Mouse (Mus musculus): ENCODE data around the gene Acat2. TPM values are rescaled to one million over a fixed set of nuclear protein-coding genes. Genes with fewer than 3 reads are reported as not detected.
A peak's percentile ranks its signal among the peaks of the same experiment; 100 is the strongest.

Acat2 gene
- polyA plus RNA-seq, 1 experiment from 2014 or later = 39.1 TPM

- Histone ChIP-seq H3K9ac (replicated peaks) (peak within 1 kb of the TSS; percentile 95), H3K27me3 (ENCODE audit: insufficient read depth, low read length) (no peaks in the 10 kb centered on the region), H3K4me3 (ENCODE audit: low read depth, low read length) (peak within 1 kb of the TSS; percentile 94), H3K9me3 (ENCODE audit: low read length) (no peaks in the 10 kb centered on the region), H3K36me3 (replicated peaks; ENCODE audit: insufficient read depth, low read length) (peaks cover 47% of the 10 kb centered on the region), H3K4me1 (ENCODE audit: insufficient read depth) (0 out of 2 replicates have a peak, but pooled peaks cover 4% of the 10 kb centered on the region), H3K27ac (ENCODE audit: low read depth) (peak within 1 kb of the TSS; percentile 90), H3K4me2 (ENCODE audit: low read depth, low read length) (peak within 1 kb of the TSS; percentile 96)
- DNase-seq (peak; percentile 99), ATAC-seq (peak; percentile 97)
- TF ChIP-seq EP300 (IDR thresholded peaks at IDR 0.05; ENCODE audit: low read depth) (peak; percentile 66; the same call in 1 of the 2 replicates), CTCF (IDR thresholded peaks at IDR 0.05; ENCODE audit: low read depth) (no peak)
- under 1% methylated on average over 55 of the region's 56 CpGs for WGBS (ENCODE audit: insufficient replicate concordance)
Measured at GRCm38 (mm10) chr17:12915881-12916583, 44.5 kb downstream of the Acat2 start, which contains the start of gene Mrpl18. Gene Mrpl18 (minus strand): TSS chr17:12916345.

DNA sequence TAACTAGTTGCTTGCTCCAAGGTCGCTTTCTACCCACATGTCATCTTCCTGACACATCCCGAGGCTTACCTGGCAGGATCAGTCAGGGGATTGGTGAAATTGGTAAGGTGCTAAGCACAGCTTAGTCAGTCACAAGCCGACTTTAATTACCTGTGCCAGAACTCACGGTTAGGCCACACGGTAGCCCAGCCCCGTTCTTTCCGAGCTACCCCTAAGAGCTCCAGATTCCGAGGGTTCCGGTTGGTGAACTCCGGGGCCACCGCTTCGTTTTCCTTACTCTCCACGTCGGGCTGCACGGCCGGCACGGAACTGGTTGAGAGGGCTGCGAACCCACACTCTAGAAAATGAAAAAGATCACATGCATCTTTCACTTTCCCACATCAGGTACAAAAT, 45.1 kb downstream of the Acat2 start, which contains the start of gene Tcp1:
TSS of gene Tcp1 (plus strand) at position 214 of the 393 bp plus-strand sequence.
- H3K4me3 ChIP-seq (ENCODE audit: low read depth, low read length) = peak within 1 kb of the TSS; percentile 94
- TF ChIP-seq CTCF (IDR thresholded peaks at IDR 0.05; ENCODE audit: low read depth) = no peak
- no peak; the same call in 1 of the 2 replicates for TF ChIP-seq EP300 (IDR thresholded peaks at IDR 0.05; ENCODE audit: low read depth)
- H3K27me3 ChIP-seq (ENCODE audit: insufficient read depth, low read length) = no peaks in the 10 kb centered on the region
- 0 out of 2 replicates have a peak, but pooled peaks cover 4% of the 10 kb centered on the region for H3K4me1 ChIP-seq (ENCODE audit: insufficient read depth)
- ATAC-seq (peak; percentile 9), DNase-seq (peak; percentile 49)
- H3K9ac ChIP-seq (replicated peaks) = peak within 1 kb of the TSS; percentile 95
- peaks cover 49% of the 10 kb centered on the region for H3K36me3 ChIP-seq (replicated peaks; ENCODE audit: insufficient read depth, low read length)
- peak within 1 kb of the TSS; percentile 90 for H3K27ac ChIP-seq (ENCODE audit: low read depth)
- H3K4me2 ChIP-seq (ENCODE audit: low read depth, low read length) = peak within 1 kb of the TSS; percentile 96
- no peaks in the 10 kb centered on the region for H3K9me3 ChIP-seq (ENCODE audit: low read length)
- under 1% methylated on average over 18 of the region's 18 CpGs for WGBS (ENCODE audit: insufficient replicate concordance)

DNA sequence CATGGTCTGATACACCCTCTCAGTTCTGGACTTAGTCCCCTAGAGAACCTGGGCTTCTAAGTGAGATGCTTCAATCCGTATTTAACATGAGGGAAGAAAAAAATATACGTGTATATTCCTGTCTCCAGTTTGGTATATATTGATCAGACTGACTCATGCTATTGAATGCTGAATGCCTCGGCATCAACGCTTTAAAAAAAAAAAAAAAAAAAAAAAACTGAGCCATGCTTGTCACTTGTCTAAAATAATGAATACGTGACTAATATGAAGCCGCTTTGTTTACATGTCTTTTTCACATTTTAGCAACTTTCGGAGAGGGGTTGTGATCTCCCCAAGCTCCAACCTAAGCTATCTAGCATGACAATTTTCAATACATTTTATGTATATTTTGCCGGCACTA, 50.2 kb downstream of the Acat2 start:
- no peak for ATAC-seq
- no peak overlapping the region for H3K4me2 ChIP-seq (ENCODE audit: low read depth, low read length)
- H3K4me3 ChIP-seq (ENCODE audit: low read depth, low read length) = no peak overlapping the region
- peaks cover 36% of the 10 kb centered on the region for H3K36me3 ChIP-seq (replicated peaks; ENCODE audit: insufficient read depth, low read length)
- WGBS (ENCODE audit: insufficient replicate concordance) = 80% methylated on average over 8 of the region's 8 CpGs
- TF ChIP-seq CTCF (IDR thresholded peaks at IDR 0.05; ENCODE audit: low read depth) (no peak), EP300 (IDR thresholded peaks at IDR 0.05; ENCODE audit: low read depth) (no peak)
- H3K27me3 ChIP-seq (ENCODE audit: insufficient read depth, low read length) = no peaks in the 10 kb centered on the region
- H3K9me3 ChIP-seq (ENCODE audit: low read length) = no peaks in the 10 kb centered on the region
- H3K4me1 ChIP-seq (ENCODE audit: insufficient read depth) = no peaks in the 10 kb centered on the region
- DNase-seq = no peak
- no peak overlapping the region for H3K9ac ChIP-seq (replicated peaks)
- H3K27ac ChIP-seq (ENCODE audit: low read depth) = no peak overlapping the region

DNA sequence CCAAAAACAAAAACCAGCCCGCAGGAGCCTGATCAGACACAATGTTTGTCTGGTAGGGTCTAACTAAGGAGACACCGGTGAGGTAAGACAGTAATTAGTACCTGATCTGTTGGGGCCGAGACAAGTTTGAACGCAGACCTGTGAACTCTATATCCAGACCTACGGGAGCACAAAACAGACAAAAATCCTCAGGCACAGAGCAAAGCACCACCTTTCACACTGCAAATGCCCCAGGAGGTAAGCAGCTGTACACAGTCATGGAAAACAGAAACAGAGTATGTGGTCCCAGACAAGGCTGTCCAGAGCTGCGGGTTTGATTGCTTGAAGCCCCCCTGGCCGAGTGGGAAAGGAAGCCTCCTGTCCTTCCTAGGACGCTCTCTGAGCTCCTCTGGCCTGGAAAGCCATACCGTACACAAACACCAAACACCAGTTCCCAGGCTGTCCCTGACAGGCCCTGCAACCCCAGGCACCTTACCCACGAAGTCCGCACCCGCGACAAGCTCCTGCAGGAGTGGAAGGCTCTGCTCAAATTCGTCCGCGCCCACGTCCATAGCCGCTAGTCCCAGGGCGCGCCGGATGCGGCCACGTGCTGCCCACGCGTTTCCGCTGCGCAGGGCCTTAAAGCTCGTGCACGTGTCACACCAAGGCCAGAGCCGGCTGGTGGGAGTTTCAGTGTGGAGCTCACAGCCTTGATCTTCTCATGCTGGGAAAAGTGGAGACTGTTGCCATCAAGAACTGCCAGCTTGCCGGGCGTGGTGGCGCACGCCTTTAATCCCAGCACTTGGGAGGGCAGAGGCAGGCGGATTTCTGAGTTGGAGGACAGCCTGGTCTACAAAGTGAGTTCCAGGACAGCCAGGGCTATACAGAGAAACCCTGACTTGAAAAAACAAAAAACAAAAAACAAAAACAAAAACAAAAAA, 50.9 kb downstream of the Acat2 start, which contains the start of gene Pnldc1:
TSS of gene Pnldc1 (minus strand) at position 870 of the 920 bp plus-strand sequence.
- H3K4me3 ChIP-seq (ENCODE audit: low read depth, low read length) = no peak within 1 kb of the TSS
- no peaks in the 10 kb centered on the region for H3K9me3 ChIP-seq (ENCODE audit: low read length)
- H3K27me3 ChIP-seq (ENCODE audit: insufficient read depth, low read length) = no peaks in the 10 kb centered on the region
- no peak for ATAC-seq
- H3K4me2 ChIP-seq (ENCODE audit: low read depth, low read length) = no peak within 1 kb of the TSS
- 85% methylated on average over 35 of the region's 35 CpGs for WGBS (ENCODE audit: insufficient replicate concordance)
- H3K36me3 ChIP-seq (replicated peaks; ENCODE audit: insufficient read depth, low read length) = peaks cover 42% of the 10 kb centered on the region
- DNase-seq = no peak
- H3K4me1 ChIP-seq (ENCODE audit: insufficient read depth) = no peaks in the 10 kb centered on the region
- no peak within 1 kb of the TSS for H3K9ac ChIP-seq (replicated peaks)
- TF ChIP-seq EP300 (IDR thresholded peaks at IDR 0.05; ENCODE audit: low read depth) (no peak), CTCF (IDR thresholded peaks at IDR 0.05; ENCODE audit: low read depth) (no peak)
- no peak within 1 kb of the TSS for H3K27ac ChIP-seq (ENCODE audit: low read depth)

GRCm38 (mm10) chr17:12906436-12906835, 54.1 kb downstream of the Acat2 start:
- 88% methylated on average over 9 of the region's 9 CpGs for WGBS (ENCODE audit: insufficient replicate concordance)
- no peak for DNase-seq
- H3K27me3 ChIP-seq (ENCODE audit: insufficient read depth, low read length) = no peaks in the 10 kb centered on the region
- no peak overlapping the region for H3K4me3 ChIP-seq (ENCODE audit: low read depth, low read length)
- H3K36me3 ChIP-seq (replicated peaks; ENCODE audit: insufficient read depth, low read length) = peaks cover 26% of the 10 kb centered on the region
- no peaks in the 10 kb centered on the region for H3K4me1 ChIP-seq (ENCODE audit: insufficient read depth)
- no peak overlapping the region for H3K9ac ChIP-seq (replicated peaks)
- no peak for ATAC-seq
- no peak overlapping the region for H3K27ac ChIP-seq (ENCODE audit: low read depth)
- TF ChIP-seq EP300 (IDR thresholded peaks at IDR 0.05; ENCODE audit: low read depth) (no peak), CTCF (IDR thresholded peaks at IDR 0.05; ENCODE audit: low read depth) (no peak)
- H3K9me3 ChIP-seq (ENCODE audit: low read length) = no peaks in the 10 kb centered on the region
- H3K4me2 ChIP-seq (ENCODE audit: low read depth, low read length) = no peak overlapping the region

GRCm38 (mm10) chr17:12905810-12906209, 54.7 kb downstream of the Acat2 start:
- no peaks in the 10 kb centered on the region for H3K9me3 ChIP-seq (ENCODE audit: low read length)
- no peak overlapping the region for H3K4me3 ChIP-seq (ENCODE audit: low read depth, low read length)
- peaks cover 22% of the 10 kb centered on the region for H3K36me3 ChIP-seq (replicated peaks; ENCODE audit: insufficient read depth, low read length)
- 82% methylated on average over 4 of the region's 4 CpGs for WGBS (ENCODE audit: insufficient replicate concordance)
- DNase-seq (no peak), ATAC-seq (no peak)
- no peak overlapping the region for H3K9ac ChIP-seq (replicated peaks)
- no peaks in the 10 kb centered on the region for H3K27me3 ChIP-seq (ENCODE audit: insufficient read depth, low read length)
- no peak overlapping the region for H3K27ac ChIP-seq (ENCODE audit: low read depth)
- no peak overlapping the region for H3K4me2 ChIP-seq (ENCODE audit: low read depth, low read length)
- no peaks in the 10 kb centered on the region for H3K4me1 ChIP-seq (ENCODE audit: insufficient read depth)
- no peak for TF ChIP-seq CTCF (IDR thresholded peaks at IDR 0.05; ENCODE audit: low read depth)
- no peak for TF ChIP-seq EP300 (IDR thresholded peaks at IDR 0.05; ENCODE audit: low read depth)
